Mouse (Mus musculus): ENCODE results near the gene Olfr39.
"Not testable (repeated sequence)": the region's sequence is repeated elsewhere in the genome, so short reads cannot be mapped to it uniquely, and the experiment has no call there.

Gene Olfr39

DNA sequence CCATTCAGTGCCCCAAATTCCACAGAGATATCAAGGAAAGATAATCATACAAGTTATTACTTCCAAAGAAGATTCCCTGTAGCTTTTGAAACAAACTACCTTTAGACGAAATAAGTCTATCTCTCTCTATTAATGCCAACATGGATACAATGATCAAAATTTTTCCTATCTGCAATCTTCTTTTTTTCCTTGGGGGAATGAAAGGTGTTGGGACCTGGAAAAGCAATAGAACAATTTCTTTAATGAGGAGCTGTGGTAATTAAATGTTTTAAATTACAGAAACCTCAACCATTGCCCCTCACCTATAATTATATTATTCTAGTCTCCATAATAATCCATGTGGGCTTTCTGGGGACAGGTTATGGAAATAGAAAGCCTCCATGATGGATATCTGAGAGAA, at the start of gene Olfr39:
Gene Olfr39 (plus strand): TSS at position 301 of the 400 bp plus-strand sequence.
- DNase-seq (ENCODE audit: low spot score), result no peak

DNA sequence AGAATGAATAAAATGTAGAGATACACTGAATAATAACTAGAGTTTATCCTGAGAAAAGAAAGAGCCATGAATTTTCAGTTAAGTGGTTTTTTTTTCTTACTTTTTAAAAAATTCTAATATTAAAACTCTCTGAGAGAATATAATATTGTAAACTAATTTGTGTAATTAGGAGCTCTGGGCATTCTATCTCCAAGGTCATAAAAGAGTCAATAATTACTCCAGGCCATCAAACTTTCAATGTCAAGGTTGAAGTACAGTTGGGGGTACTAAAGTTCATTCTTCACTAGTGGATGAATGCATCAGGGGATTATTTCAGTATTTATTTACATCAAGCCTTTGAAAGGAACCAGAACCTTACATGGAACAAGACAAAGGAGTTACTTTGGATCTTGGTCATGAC, 45.3 kb upstream of the Olfr39 start, which contains the start of gene Olfr872:
Gene Olfr872 (plus strand): TSS at position 301 of the 400 bp plus-strand sequence.
- DNase-seq (ENCODE audit: low spot score), result no peak

DNA sequence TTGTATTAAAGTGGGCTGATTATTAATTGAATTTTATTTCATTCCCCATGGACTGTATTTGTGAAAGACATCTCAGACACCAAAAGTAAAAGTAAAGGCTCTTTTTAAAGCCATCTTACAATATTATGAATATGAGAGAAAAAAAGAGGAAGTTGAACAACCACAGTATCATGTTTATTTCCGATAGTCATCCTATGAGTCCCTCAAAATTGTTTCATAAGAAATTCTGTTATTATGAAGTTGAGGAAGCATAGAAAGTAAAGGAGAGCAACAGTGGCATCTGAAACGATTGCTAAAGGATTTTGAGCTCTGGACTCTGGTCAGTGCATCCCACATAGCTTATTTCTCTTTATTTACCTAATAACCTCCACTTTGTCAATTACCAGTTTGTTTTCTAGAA, 44.8 kb upstream of the Olfr39 start:
- DNase-seq (ENCODE audit: low spot score), result no peak

DNA sequence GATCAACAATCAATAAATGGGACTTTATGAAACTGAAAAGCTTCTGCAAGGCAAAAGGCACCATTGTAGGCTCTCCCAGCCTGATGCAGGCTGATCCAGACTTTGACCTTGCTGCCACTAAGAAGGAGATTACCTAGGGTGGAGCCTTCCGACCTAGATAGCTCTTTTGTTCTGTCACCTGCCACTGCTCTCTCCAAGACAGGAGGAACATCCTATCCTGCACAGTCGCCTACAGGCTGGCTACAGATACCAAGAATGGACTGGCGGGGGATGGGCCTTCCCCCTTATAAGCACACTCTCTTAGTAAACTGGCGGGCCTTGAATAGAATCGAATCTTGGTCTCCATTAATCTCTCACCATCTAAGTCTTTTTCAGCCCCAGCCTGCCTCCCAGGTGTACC, 13.4 kb downstream of the Olfr39 start:
- not testable (repeated sequence) for DNase-seq (ENCODE audit: low spot score)

DNA sequence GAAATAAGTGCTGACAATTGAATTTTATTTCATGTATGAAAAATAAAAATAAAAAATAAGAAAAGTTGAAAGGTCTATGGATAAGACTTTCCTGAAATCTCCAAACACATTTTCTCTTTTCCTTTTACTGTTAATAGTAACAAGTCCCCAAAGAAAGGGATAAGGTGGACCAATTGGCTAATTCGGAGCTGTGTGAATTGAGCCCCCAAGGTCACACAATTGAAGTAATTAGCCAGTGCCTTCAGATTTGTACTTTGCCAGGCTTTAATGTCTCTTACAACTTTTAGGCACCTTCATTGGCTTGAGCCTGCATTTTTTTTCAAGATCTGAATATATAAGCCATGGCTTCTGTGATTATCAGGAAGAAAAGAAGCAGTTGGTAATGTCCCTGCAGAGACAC, 16.1 kb downstream of the Olfr39 start, which contains the start of gene Olfr873:
Gene Olfr873 (plus strand): TSS at position 301 of the 400 bp plus-strand sequence.
- DNase-seq (ENCODE audit: low spot score), result no peak

DNA sequence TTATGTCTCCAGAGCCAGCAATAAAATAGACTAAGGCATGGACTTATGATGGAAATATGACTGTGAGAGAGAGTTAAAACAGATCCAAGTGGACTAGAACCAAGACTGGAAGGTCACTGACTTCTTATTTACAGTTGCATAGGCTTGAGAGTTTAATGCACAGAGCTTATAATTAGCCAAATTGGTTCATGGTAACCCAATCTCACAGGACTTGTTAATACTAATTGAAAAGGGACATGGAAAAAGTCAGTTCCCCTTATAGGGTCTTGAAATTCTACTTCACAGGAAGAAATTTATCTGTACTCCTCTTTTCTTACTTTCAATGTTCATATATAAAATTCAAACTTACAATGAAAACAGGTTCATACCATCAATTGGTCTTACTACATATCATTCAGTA, 53.8 kb downstream of the Olfr39 start, which contains the start of gene Olfr18:
Gene Olfr18 (minus strand): TSS at position 101 of the 400 bp plus-strand sequence.
- DNase-seq (ENCODE audit: low spot score), result no peak
